Mouse (Mus musculus) hindbrain, postnatal 0 days (tissue): ENCODE measurements around the gene Olfr476. TPM values are rescaled to one million over a fixed set of nuclear protein-coding genes. Genes with fewer than 3 reads are reported as not detected.
"Not testable (repeated sequence)": the region's sequence is repeated elsewhere in the genome, so short reads cannot be mapped to it uniquely, and the experiment has no call there.

Source experiments
- ATAC-seq: fragments of 200-750 bp; cut with Nextera tagmentation; 2 replicates; pipeline ENCODE4 v1.8.0; 2017; ENCODE audit warnings: mild to moderate bottlenecking, moderate TSS enrichment, moderate library complexity
- DNase-seq: peaks from one replicate; pipeline ENCODE4 v3.0.0-alpha.2; 2015; ENCODE audit warnings: low spot score
- H3K27ac ChIP-seq: fragments of 300-500 bp; sonication (generic); 2 replicates; pipeline ENCODE4 v1.5.1; 2014; ENCODE audit warnings: mild to moderate bottlenecking
- H3K27me3 ChIP-seq: fragments of 300-500 bp; sonication (generic); 2 replicates; pipeline ENCODE4 v1.6.1; 2014; ENCODE audit warnings: low read length, mixed read lengths; ENCODE audit not compliant: insufficient read depth
- H3K36me3 ChIP-seq: fragments of 300-500 bp; sonication (generic); 2 replicates; pipeline ENCODE4 v1.6.1; 2014; ENCODE audit warnings: low read length, mixed read lengths; ENCODE audit not compliant: insufficient read depth
- H3K4me1 ChIP-seq: fragments of 300-500 bp; sonication (generic); 2 replicates; pipeline ENCODE4 v1.6.1; 2014; ENCODE audit warnings: antibody characterized with exemption, low read length, mixed read lengths; ENCODE audit not compliant: insufficient read depth
- H3K4me2 ChIP-seq: fragments of 300-500 bp; sonication (generic); 2 replicates; pipeline ENCODE4 v1.6.1; 2014; ENCODE audit warnings: low read depth, mild to moderate bottlenecking, low read length, moderate library complexity, mixed read lengths
- H3K4me3 ChIP-seq: fragments of 300-500 bp; sonication (generic); 2 replicates; pipeline ENCODE4 v1.5.1; 2014; ENCODE audit warnings: low read length
- H3K9ac ChIP-seq: fragments of 300-500 bp; sonication (generic); replicated peaks from 2 replicates; pipeline ENCODE4 v1.6.1; 2014; ENCODE audit warnings: mild to moderate bottlenecking, low read length, moderate library complexity, mixed read lengths
- H3K9me3 ChIP-seq: fragments of 300-500 bp; sonication (generic); 2 replicates; pipeline ENCODE4 v1.6.1; 2016; ENCODE audit warnings: low read length, mixed read lengths
- CTCF ChIP-seq: IDR thresholded peaks from 2 replicates; pipeline ENCODE4 v1.5.1; 2016; ENCODE audit warnings: antibody characterized with exemption, control low read depth, low read depth
- WGBS: fragments of 180-500 bp; shearing (Covaris S2); extraction: QIAGEN DNeasy Blood & Tissue Kit; methylation state at CpG from one replicate; pipeline ENCODE4 v1.1.7; 2014; 5-methylcytosine and 5-hydroxymethylcytosine counted together
- polyA plus RNA-seq: library from polyadenylated mRNA; unstranded; fragments of >200 nt; fragmentation: Nextera tagmentation; extraction: Ambion mirVana; gene quantifications from 2 replicates; pipeline ENCODE4 v1.2.1, GENCODE M21; 2015
- total RNA-seq: library from RNA; depleted of rRNA; stranded (reverse); fragments of >200 nt; gene quantifications from 2 replicates; pipeline ENCODE4 v1.2.3, GENCODE M21; 2014; rRNA removed

Olfr476 gene
- total RNA-seq (not detected in 2 replicates), polyA plus RNA-seq (not detected in 2 replicates)

GRCm38 (mm10) chr7:107964503-107964902 is at the start of gene Olfr476:
Gene Olfr476 (plus strand): TSS chr7:107964803.
- Histone ChIP-seq H3K36me3 (no peaks in the 10 kb centered on the region), H3K4me2 (no peak within 1 kb of the TSS), H3K9ac (no peak within 1 kb of the TSS), H3K4me1 (no peaks in the 10 kb centered on the region), H3K27ac (no peak within 1 kb of the TSS), H3K4me3 (no peak within 1 kb of the TSS), H3K9me3 (no peaks in the 10 kb centered on the region), H3K27me3 (no peaks in the 10 kb centered on the region)
- ATAC-seq (no peak), DNase-seq (no peak)
- WGBS = 56% methylated on average over 1 of the region's 1 CpGs
- TF ChIP-seq CTCF = no peak

DNA sequence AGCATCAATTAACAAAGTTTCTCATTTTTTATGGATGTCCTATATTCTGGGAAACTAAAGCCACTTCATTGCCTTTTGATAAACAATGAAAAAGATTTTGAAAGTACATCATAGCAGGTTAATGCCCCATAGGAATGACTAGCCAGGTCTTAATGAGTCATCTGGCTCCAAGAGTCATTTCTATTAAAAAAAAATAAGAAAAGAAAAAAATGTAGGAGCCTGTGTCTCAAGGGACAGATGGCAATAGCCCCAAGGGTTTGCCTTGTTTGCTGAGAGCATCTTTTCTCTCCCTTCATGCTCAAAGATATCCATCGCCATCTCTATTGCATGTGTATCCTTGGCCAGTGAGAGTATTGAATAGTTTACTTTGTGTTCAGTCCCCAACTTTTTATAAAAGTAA is 34.5 kb upstream of the Olfr476 start, which contains the start of gene Olfr473:
Olfr473 (plus strand) TSS at position 301 of the 400 bp plus-strand sequence.
- Histone ChIP-seq H3K27me3 (no peaks in the 10 kb centered on the region), H3K4me1 (no peaks in the 10 kb centered on the region), H3K4me3 (no peak within 1 kb of the TSS), H3K9me3 (no peaks in the 10 kb centered on the region), H3K27ac (no peak within 1 kb of the TSS), H3K36me3 (no peaks in the 10 kb centered on the region), H3K9ac (no peak within 1 kb of the TSS), H3K4me2 (no peak within 1 kb of the TSS)
- ATAC-seq (no peak), DNase-seq (no peak)
- WGBS = 94% methylated on average over 1 of the region's 1 CpGs
- TF ChIP-seq CTCF = no peak

DNA sequence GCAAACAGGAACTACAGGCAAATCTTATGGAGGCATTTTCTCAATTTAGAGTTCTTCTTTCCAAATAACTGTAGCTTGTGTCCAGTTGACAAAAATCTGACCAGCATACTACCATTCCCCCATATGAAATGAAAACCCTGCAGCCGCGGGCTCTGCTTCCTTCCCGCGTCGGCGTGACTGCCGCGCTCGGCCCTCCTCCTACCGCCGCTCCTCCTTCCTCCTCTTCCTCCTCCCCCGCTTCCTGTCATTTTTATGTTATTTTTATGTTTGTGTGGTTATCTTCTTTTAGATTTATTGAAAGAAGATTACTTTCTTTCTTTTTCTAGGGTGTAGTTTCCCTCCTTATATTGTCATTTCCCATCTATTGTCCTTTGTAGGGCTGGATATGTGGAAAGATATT is 12.1 kb upstream of the Olfr476 start:
- not testable (repeated sequence) for ATAC-seq, H3K36me3 ChIP-seq, H3K4me3 ChIP-seq, H3K27me3 ChIP-seq, H3K9me3 ChIP-seq, H3K4me2 ChIP-seq, H3K9ac ChIP-seq, H3K4me1 ChIP-seq, DNase-seq, H3K27ac ChIP-seq
- WGBS = 97% methylated on average over 12 of the region's 12 CpGs

DNA sequence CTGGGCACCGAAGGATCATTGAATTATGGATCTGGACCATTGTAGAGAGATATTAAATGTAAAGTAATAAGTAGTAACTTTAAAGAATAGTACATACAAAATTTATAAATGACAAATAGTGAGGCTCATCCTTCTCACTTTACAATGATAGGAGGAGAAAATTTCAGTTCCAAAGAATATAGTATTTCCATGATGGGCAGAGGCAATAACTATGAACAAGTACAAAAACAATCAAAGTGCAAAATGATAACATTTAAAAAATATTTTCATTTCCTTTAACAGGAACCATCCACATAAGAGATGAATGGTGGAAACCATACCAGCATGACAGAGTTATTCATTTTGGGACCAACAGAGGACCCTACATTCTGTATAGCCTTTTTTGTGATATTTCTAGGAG is 10.3 kb upstream of the Olfr476 start, which contains the start of gene Olfr474:
Olfr474 (plus strand) TSS at position 301 of the 400 bp plus-strand sequence.
- H3K9me3 ChIP-seq = no peaks in the 10 kb centered on the region
- H3K4me1 ChIP-seq = no peaks in the 10 kb centered on the region
- no peak for DNase-seq
- no peaks in the 10 kb centered on the region for H3K27me3 ChIP-seq
- H3K4me3 ChIP-seq = no peak within 1 kb of the TSS
- 89% methylated on average over 1 of the region's 1 CpGs for WGBS
- no peak for TF ChIP-seq CTCF
- no peak within 1 kb of the TSS for H3K27ac ChIP-seq
- H3K36me3 ChIP-seq = no peaks in the 10 kb centered on the region
- H3K9ac ChIP-seq = no peak within 1 kb of the TSS
- ATAC-seq = no peak
- no peak within 1 kb of the TSS for H3K4me2 ChIP-seq

- Histone ChIP-seq H3K27me3 (no peaks in the 10 kb centered on the region), H3K36me3 (no peaks in the 10 kb centered on the region), H3K4me2 (no peak within 1 kb of the TSS), H3K4me1 (no peaks in the 10 kb centered on the region), H3K9ac (no peak within 1 kb of the TSS), H3K27ac (no peak within 1 kb of the TSS), H3K4me3 (no peak within 1 kb of the TSS), H3K9me3 (0 out of 2 replicates have a peak, but pooled peaks cover 2% of the 10 kb centered on the region)
- no peak for TF ChIP-seq CTCF
- 86% methylated on average over 2 of the region's 2 CpGs for WGBS
- DNase-seq (no peak), ATAC-seq (no peak)
These were observed 21.8 kb downstream of the Olfr476 start, which contains the start of gene Olfr477 for GRCm38 (mm10) chr7:107986393-107986792. Gene Olfr477 (plus strand): TSS chr7:107986693.

DNA sequence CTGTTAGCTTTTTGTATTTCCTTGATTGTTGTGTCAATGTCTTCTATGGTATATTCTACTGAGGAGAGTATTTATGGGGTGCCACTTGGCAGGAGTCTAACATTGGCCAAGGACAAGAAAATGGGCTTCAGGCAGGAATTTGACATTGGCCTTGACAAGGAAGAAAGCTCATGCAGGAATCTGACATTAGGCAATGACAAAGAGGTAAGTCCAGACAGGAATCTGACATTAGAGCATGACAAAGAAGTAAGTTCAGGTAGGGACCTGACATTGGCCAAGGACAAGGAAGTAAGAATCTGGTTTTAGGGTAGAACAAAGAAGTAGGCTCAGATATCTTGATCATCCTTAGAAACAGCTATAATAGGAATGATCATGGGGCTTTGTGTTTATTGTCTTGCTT is 49.7 kb downstream of the Olfr476 start:
- H3K4me1 ChIP-seq, DNase-seq, H3K36me3 ChIP-seq, H3K4me3 ChIP-seq, H3K9ac ChIP-seq, H3K9me3 ChIP-seq, ATAC-seq, H3K27ac ChIP-seq, H3K4me2 ChIP-seq, H3K27me3 ChIP-seq: not testable (repeated sequence)

Other genes with a start within 250 kb of the Olfr476 start
- 0.21 TPM in 1 of 2 replicates, not detected in the other for gene Cyb5r2, start 206.8 kb upstream of the Olfr476 start, total RNA-seq
- 0.20 and 0.66 TPM in 2 replicates for gene Cyb5r2, start 206.8 kb upstream of the Olfr476 start, polyA plus RNA-seq
- not detected in 2 replicates for gene Ovch2, start 163.6 kb upstream of the Olfr476 start, total RNA-seq
- not detected in 2 replicates for gene Ovch2, start 163.6 kb upstream of the Olfr476 start, polyA plus RNA-seq
- not detected in 2 replicates for gene Olfr467, start 152.5 kb upstream of the Olfr476 start, total RNA-seq
- gene Olfr467, start 152.5 kb upstream of the Olfr476 start, polyA plus RNA-seq = not detected in 2 replicates
- not detected in 2 replicates for gene Olfr469, start 139.3 kb upstream of the Olfr476 start, total RNA-seq
- not detected in 2 replicates for gene Olfr469, start 139.3 kb upstream of the Olfr476 start, polyA plus RNA-seq
- gene Olfr470, start 117.3 kb upstream of the Olfr476 start, total RNA-seq = not detected in 2 replicates
- not detected in 2 replicates for gene Olfr470, start 117.3 kb upstream of the Olfr476 start, polyA plus RNA-seq
- not detected in 2 replicates for gene Olfr472, start 66.9 kb upstream of the Olfr476 start, total RNA-seq
- not detected in 2 replicates for gene Olfr472, start 66.9 kb upstream of the Olfr476 start, polyA plus RNA-seq
- gene Olfr473, start 34.4 kb upstream of the Olfr476 start, total RNA-seq = not detected in 2 replicates
- not detected in 2 replicates for gene Olfr473, start 34.4 kb upstream of the Olfr476 start, polyA plus RNA-seq
- gene Olfr474, start 10.2 kb upstream of the Olfr476 start, total RNA-seq = not detected in 2 replicates
- gene Olfr474, start 10.2 kb upstream of the Olfr476 start, polyA plus RNA-seq = not detected in 2 replicates
- not detected in 2 replicates for gene Olfr477, start 21.9 kb downstream of the Olfr476 start, total RNA-seq
- not detected in 2 replicates for gene Olfr477, start 21.9 kb downstream of the Olfr476 start, polyA plus RNA-seq
- not detected in 2 replicates for gene Olfr478, start 69.2 kb downstream of the Olfr476 start, total RNA-seq
- gene Olfr478, start 69.2 kb downstream of the Olfr476 start, polyA plus RNA-seq = not detected in 2 replicates
- not detected in 2 replicates for gene Olfr479, start 85.9 kb downstream of the Olfr476 start, total RNA-seq
- gene Olfr479, start 85.9 kb downstream of the Olfr476 start, polyA plus RNA-seq = not detected in 2 replicates
- not detected in 2 replicates for gene Olfr480, start 102.5 kb downstream of the Olfr476 start, total RNA-seq
- not detected in 2 replicates for gene Olfr480, start 102.5 kb downstream of the Olfr476 start, polyA plus RNA-seq
- not detected in 2 replicates for gene Olfr481, start 115.1 kb downstream of the Olfr476 start, total RNA-seq
- gene Olfr481, start 115.1 kb downstream of the Olfr476 start, polyA plus RNA-seq = not detected in 2 replicates
- not detected in 2 replicates for gene Olfr482, start 132.8 kb downstream of the Olfr476 start, total RNA-seq
- 0.14 TPM in 1 of 2 replicates, not detected in the other for gene Olfr482, start 132.8 kb downstream of the Olfr476 start, polyA plus RNA-seq
- gene Olfr483, start 136.0 kb downstream of the Olfr476 start, total RNA-seq = not detected in 2 replicates
- gene Olfr483, start 136.0 kb downstream of the Olfr476 start, polyA plus RNA-seq = not detected in 2 replicates
- gene Olfr484, start 162.6 kb downstream of the Olfr476 start, total RNA-seq = not detected in 2 replicates
- not detected in 2 replicates for gene Olfr484, start 162.6 kb downstream of the Olfr476 start, polyA plus RNA-seq
- gene Olfr485, start 195.1 kb downstream of the Olfr476 start, total RNA-seq = not detected in 2 replicates
- gene Olfr485, start 195.1 kb downstream of the Olfr476 start, polyA plus RNA-seq = not detected in 2 replicates
- gene Olfr486, start 207.9 kb downstream of the Olfr476 start, total RNA-seq = not detected in 2 replicates
- gene Olfr486, start 207.9 kb downstream of the Olfr476 start, polyA plus RNA-seq = not detected in 2 replicates
- gene Olfr487, start 249.8 kb downstream of the Olfr476 start, total RNA-seq = not detected in 2 replicates
- not detected in 2 replicates for gene Olfr487, start 249.8 kb downstream of the Olfr476 start, polyA plus RNA-seq